8 mouse cellular contexts compared by ENCODE assay signal in genomic region chr8:71488454-71488853, GRCm38 (mm10). TPM values are rescaled to one million over a fixed set of nuclear protein-coding genes. Genes with fewer than 3 reads are reported as not detected.
A peak's percentile ranks its signal among the peaks of the same experiment; 100 is the strongest.
DNase-seq lines count a peak whose midpoint lies in the region; ATAC-seq and TF ChIP-seq lines count a peak whose summit lies in the region.

No protein-coding gene starts in this region.

- ATAC-seq in embryonic facial prominence, embryonic 14.5 days (ENCODE audit: low read depth), result peak; percentile 92
- ATAC-seq in limb, embryonic 14.5 days (ENCODE audit: low FRiP score, low read depth), result peak; percentile 95
- peak; percentile 87 for ATAC-seq in midbrain, postnatal 0 days (ENCODE audit: low FRiP score)

- 0% methylated on average over 16 of the region's 22 CpGs for WGBS in embryonic facial prominence, embryonic 14.5 days
- 1% methylated on average over 21 of the region's 22 CpGs for WGBS in limb, embryonic 14.5 days
- under 1% methylated on average over 22 of the region's 22 CpGs for WGBS in midbrain, postnatal 0 days

- DNase-seq in 3T3-L1 (ENCODE audit: low read depth, low spot score), result peak; percentile 97
- DNase-seq in adrenal gland, postnatal 36 days, result peak; percentile 86 to 87
- peak; percentile 96 for DNase-seq in embryonic facial prominence, embryonic 14.5 days (ENCODE audit: low spot score)
- peak; percentile 97 for DNase-seq in heart, adult 8-10 months (ENCODE audit: low spot score)
- peak; percentile 93 for DNase-seq in kidney, adult 9 months
- peak; percentile 96 for DNase-seq in limb, embryonic 14.5 days (ENCODE audit: low spot score)
- DNase-seq in midbrain, postnatal 0 days (ENCODE audit: low spot score), result peak; percentile 97
- DNase-seq in spleen, postnatal 14 days (ENCODE audit: low spot score in 2 of 2), result peak; percentile 79 to 86

- H3K9ac ChIP-seq in embryonic facial prominence, embryonic 14.5 days (ENCODE audit: low read depth, low read length), result peak overlapping the region; percentile 79
- H3K9ac ChIP-seq in limb, embryonic 14.5 days (ENCODE audit: low read depth, low read length, severe bottlenecking), result peak overlapping the region; percentile 72
- peak overlapping the region; percentile 75 for H3K9ac ChIP-seq in midbrain, postnatal 0 days (replicated peaks; ENCODE audit: low read length, poor library complexity, severe bottlenecking)

- H3K4me3 ChIP-seq in embryonic facial prominence, embryonic 14.5 days (ENCODE audit: low read depth, low read length), result peak overlapping the region; percentile 78
- peak overlapping the region; percentile 60 for H3K4me3 ChIP-seq in limb, embryonic 14.5 days (replicated peaks; ENCODE audit: low read length)
- H3K4me3 ChIP-seq in midbrain, postnatal 0 days (ENCODE audit: low read depth, low read length), result peak overlapping the region; percentile 66

- H3K27ac ChIP-seq in embryonic facial prominence, embryonic 14.5 days (replicated peaks; ENCODE audit: low read depth, low read length), result peak overlapping the region; percentile 89; the same call in 1 of the 2 replicates
- H3K27ac ChIP-seq in limb, embryonic 14.5 days (replicated peaks; ENCODE audit: low read depth, low read length), result peak overlapping the region; percentile 48; the same call in 1 of the 2 replicates
- peak overlapping the region; percentile 43 for H3K27ac ChIP-seq in midbrain, postnatal 0 days (ENCODE audit: low read depth, low read length)

- TF ChIP-seq CTCF in midbrain, postnatal 0 days (IDR thresholded peaks at IDR 0.05), result peak; percentile 36; the same call in 1 of the 2 replicates

- TF ChIP-seq POLR2A in limb, embryonic 14.5 days (IDR thresholded peaks at IDR 0.05; ENCODE audit: borderline replicate concordance, extremely low read depth, insufficient read depth, insufficient read length), result no peak

- no peaks in the 10 kb centered on the region for H3K27me3 ChIP-seq in embryonic facial prominence, embryonic 14.5 days (replicated peaks; ENCODE audit: control insufficient read depth, insufficient read depth, low read length)
- H3K27me3 ChIP-seq in limb, embryonic 14.5 days (ENCODE audit: control insufficient read depth, insufficient read depth, low read length), result no peaks in the 10 kb centered on the region
- H3K27me3 ChIP-seq in midbrain, postnatal 0 days (ENCODE audit: insufficient read depth, low read length), result no peaks in the 10 kb centered on the region

- peak overlapping the region; percentile 99 for H3K4me2 ChIP-seq in embryonic facial prominence, embryonic 14.5 days (ENCODE audit: low read depth, low read length)
- peak overlapping the region; percentile 98 for H3K4me2 ChIP-seq in limb, embryonic 14.5 days (replicated peaks; ENCODE audit: low read depth, low read length, severe bottlenecking)
- peak overlapping the region; percentile 100 for H3K4me2 ChIP-seq in midbrain, postnatal 0 days (ENCODE audit: low read depth, low read length, poor library complexity, severe bottlenecking)

- peaks cover 16% of the 10 kb centered on the region for H3K4me1 ChIP-seq in embryonic facial prominence, embryonic 14.5 days (ENCODE audit: control insufficient read depth, insufficient read depth, low read length)
- H3K4me1 ChIP-seq in limb, embryonic 14.5 days (ENCODE audit: control insufficient read depth, insufficient read depth, low read length), result peaks cover 12% of the 10 kb centered on the region
- 0 out of 2 replicates have a peak, but pooled peaks cover 12% of the 10 kb centered on the region for H3K4me1 ChIP-seq in midbrain, postnatal 0 days (ENCODE audit: insufficient read depth, low read length)

- H3K9me3 ChIP-seq in embryonic facial prominence, embryonic 14.5 days (ENCODE audit: control insufficient read depth, low read length), result no peaks in the 10 kb centered on the region
- H3K9me3 ChIP-seq in limb, embryonic 14.5 days (ENCODE audit: control insufficient read depth, low read length), result no peaks in the 10 kb centered on the region
- no peaks in the 10 kb centered on the region for H3K9me3 ChIP-seq in midbrain, postnatal 0 days (ENCODE audit: low read length)

- H3K36me3 ChIP-seq in embryonic facial prominence, embryonic 14.5 days (ENCODE audit: control insufficient read depth, insufficient read depth, low read length), result peaks cover 36% of the 10 kb centered on the region
- peaks cover 34% of the 10 kb centered on the region for H3K36me3 ChIP-seq in limb, embryonic 14.5 days (ENCODE audit: control insufficient read depth, insufficient read depth, low read length)
- peaks cover 25% of the 10 kb centered on the region for H3K36me3 ChIP-seq in midbrain, postnatal 0 days (ENCODE audit: insufficient read depth, low read length)

RNA-seq across cellular contexts. Expression of gene Gtpbp3, which starts 0.6 kb away (rescaled TPM):
- 10 to 100 TPM; 22.5 to 23.1 TPM for total RNA-seq in adrenal gland, postnatal 36 days (2021)
- 5.3 and 6.8 TPM in 2 replicates for polyA plus RNA-seq in embryonic facial prominence, embryonic 14.5 days (2014; fragmentation: Nextera tagmentation; extraction: Ambion mirVana)
- total RNA-seq in heart, adult 8-10 months (2022), result 10 to 100 TPM; 17.5 to 22.2 (median 19.0) TPM
- polyA plus RNA-seq in limb, embryonic 14.5 days (2012; rRNA removed), result 41.6 and 59.5 TPM in 2 replicates
- polyA plus RNA-seq in limb, embryonic 14.5 days (2014; fragmentation: Nextera tagmentation; extraction: Ambion mirVana), result 5.9 and 6.8 TPM in 2 replicates
- 28.0 and 31.5 TPM in 2 replicates for total RNA-seq in midbrain, postnatal 0 days (2014; rRNA removed)
- polyA plus RNA-seq in midbrain, postnatal 0 days (2015; fragmentation: Nextera tagmentation; extraction: Ambion mirVana), result 11.4 and 11.5 TPM in 2 replicates

RNA-seq across cellular contexts. Expression of gene Ano8, which starts 2.7 kb away (rescaled TPM):
- total RNA-seq in adrenal gland, postnatal 36 days (2021), result 10 to 100 TPM; 14.0 to 15.1 TPM
- 2.0 and 2.1 TPM in 2 replicates for polyA plus RNA-seq in embryonic facial prominence, embryonic 14.5 days (2014; fragmentation: Nextera tagmentation; extraction: Ambion mirVana)
- 10 to 100 TPM; 14.1 to 17.3 (median 16.1) TPM for total RNA-seq in heart, adult 8-10 months (2022)
- polyA plus RNA-seq in limb, embryonic 14.5 days (2012; rRNA removed), result 37.2 and 43.3 TPM in 2 replicates
- polyA plus RNA-seq in limb, embryonic 14.5 days (2014; fragmentation: Nextera tagmentation; extraction: Ambion mirVana), result 1.8 and 3.0 TPM in 2 replicates
- total RNA-seq in midbrain, postnatal 0 days (2014; rRNA removed), result 81.6 and 82.2 TPM in 2 replicates
- 5.4 and 5.6 TPM in 2 replicates for polyA plus RNA-seq in midbrain, postnatal 0 days (2015; fragmentation: Nextera tagmentation; extraction: Ambion mirVana)

RNA-seq across cellular contexts. Expression of gene Dda1, which starts 19.5 kb away (rescaled TPM):
- 10 to 100 TPM; 57.7 to 62.3 TPM for total RNA-seq in adrenal gland, postnatal 36 days (2021)
- 100 and 105 TPM in 2 replicates for polyA plus RNA-seq in embryonic facial prominence, embryonic 14.5 days (2014; fragmentation: Nextera tagmentation; extraction: Ambion mirVana)
- total RNA-seq in heart, adult 8-10 months (2022), result 10 to 100 TPM; 31.0 to 37.7 (median 33.8) TPM
- 101 and 127 TPM in 2 replicates for polyA plus RNA-seq in limb, embryonic 14.5 days (2012; rRNA removed)
- polyA plus RNA-seq in limb, embryonic 14.5 days (2014; fragmentation: Nextera tagmentation; extraction: Ambion mirVana), result 94.6 and 99.6 TPM in 2 replicates
- total RNA-seq in midbrain, postnatal 0 days (2014; rRNA removed), result 187 and 211 TPM in 2 replicates
- polyA plus RNA-seq in midbrain, postnatal 0 days (2015; fragmentation: Nextera tagmentation; extraction: Ambion mirVana), result 267 and 269 TPM in 2 replicates

RNA-seq across cellular contexts. Expression of gene Plvap, which starts 23.1 kb away (rescaled TPM):
- total RNA-seq in adrenal gland, postnatal 36 days (2021), result 100 to 1,000 TPM; 200 to 203 TPM
- polyA plus RNA-seq in embryonic facial prominence, embryonic 14.5 days (2014; fragmentation: Nextera tagmentation; extraction: Ambion mirVana), result 53.5 and 59.0 TPM in 2 replicates
- 10 to 100 TPM; 23.8 to 29.1 (median 27.0) TPM for total RNA-seq in heart, adult 8-10 months (2022)
- polyA plus RNA-seq in limb, embryonic 14.5 days (2012; rRNA removed), result 59.8 and 77.7 TPM in 2 replicates
- 53.2 and 57.2 TPM in 2 replicates for polyA plus RNA-seq in limb, embryonic 14.5 days (2014; fragmentation: Nextera tagmentation; extraction: Ambion mirVana)
- 4.8 and 7.6 TPM in 2 replicates for total RNA-seq in midbrain, postnatal 0 days (2014; rRNA removed)
- polyA plus RNA-seq in midbrain, postnatal 0 days (2015; fragmentation: Nextera tagmentation; extraction: Ambion mirVana), result 9.0 and 10.4 TPM in 2 replicates

RNA-seq across cellular contexts. Expression of gene Mrpl34, which starts 23.7 kb away (rescaled TPM):
- 100 to 1,000 TPM in 1 of 2 experiments, 10 to 100 TPM in 1; 91.9 to 111 TPM for total RNA-seq in adrenal gland, postnatal 36 days (2021)
- polyA plus RNA-seq in embryonic facial prominence, embryonic 14.5 days (2014; fragmentation: Nextera tagmentation; extraction: Ambion mirVana), result 115 and 123 TPM in 2 replicates
- total RNA-seq in heart, adult 8-10 months (2022), result 100 to 1,000 TPM; 114 to 128 (median 119) TPM
- 62.3 and 70.6 TPM in 2 replicates for polyA plus RNA-seq in limb, embryonic 14.5 days (2012; rRNA removed)
- 121 and 130 TPM in 2 replicates for polyA plus RNA-seq in limb, embryonic 14.5 days (2014; fragmentation: Nextera tagmentation; extraction: Ambion mirVana)
- 105 and 119 TPM in 2 replicates for total RNA-seq in midbrain, postnatal 0 days (2014; rRNA removed)
- polyA plus RNA-seq in midbrain, postnatal 0 days (2015; fragmentation: Nextera tagmentation; extraction: Ambion mirVana), result 163 and 165 TPM in 2 replicates

Comparison
In these comparisons a context has a peak if more than half of its experiments do, and no peak if none do; other contexts are left out.
1. Peak in every context shown above with its lines: DNase-seq, ATAC-seq, H3K4me3 ChIP-seq and H3K27ac ChIP-seq.